Mouse (Mus musculus) gastrocnemius, adult 2 months (tissue): Measurements from ENCODE around the gene Limch1. TPM values are rescaled to one million over a fixed set of nuclear protein-coding genes. Genes with fewer than 3 reads are reported as not detected.
A peak's percentile ranks its signal among the peaks of the same experiment; 100 is the strongest.

ENCODE experiments used
- DNase-seq: peaks from one replicate; pipeline ENCODE4 v3.0.0; 2022
- H3K27ac ChIP-seq: fragments of 200-600 bp; 2 replicates; pipeline ENCODE4 v1.8.1; 2022; ENCODE audit warnings: mild to moderate bottlenecking
- H3K4me3 ChIP-seq: fragments of 200-600 bp; 2 replicates; pipeline ENCODE4 v1.8.1; 2022; ENCODE audit warnings: mild to moderate bottlenecking, moderate library complexity
- CTCF ChIP-seq: fragments of 200-600 bp; IDR thresholded peaks from 2 replicates; pipeline ENCODE4 v1.8.1; 2022; ENCODE audit warnings: antibody characterized with exemption, mild to moderate bottlenecking, moderate library complexity
- intact Hi-C: fragments of 180-260 bp; cut with DNase I; formaldehyde crosslinking; loops from one replicate; pipeline ENCODE4 v1.15.1; 2025
- total RNA-seq, 2 experiments: library from RNA; stranded (reverse); gene quantifications; 2 replicates each; pipeline ENCODE4 v1.2.3; 2021

Gene Limch1
- total RNA-seq, 2 experiments from 2014 or later, result 106 to 139 TPM

DNA sequence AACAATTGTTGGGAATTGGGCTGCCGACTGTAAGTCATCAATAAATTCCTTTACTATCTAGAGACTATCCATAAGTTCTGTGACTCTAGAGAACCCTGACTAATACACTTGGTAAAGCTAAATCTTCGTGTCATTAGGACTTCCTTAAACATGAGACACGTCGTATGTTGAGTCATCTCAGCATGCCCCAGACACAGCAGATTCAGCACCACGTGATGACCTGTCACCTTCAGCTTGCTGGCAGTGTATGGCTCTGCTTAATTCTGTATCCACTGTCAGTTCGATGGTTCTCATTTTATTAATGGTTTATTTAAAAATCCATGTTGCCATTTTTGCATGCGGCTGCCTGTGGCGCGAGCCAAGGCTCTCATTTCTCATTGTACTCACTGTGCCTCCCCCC is 298.3 kb downstream of the Limch1 start:
- no peak for DNase-seq
- Histone ChIP-seq H3K4me3 (no peak overlapping the region), H3K27ac (no peak overlapping the region)
- no peak for TF ChIP-seq CTCF
- intact Hi-C loops, result no loop called here

DNA sequence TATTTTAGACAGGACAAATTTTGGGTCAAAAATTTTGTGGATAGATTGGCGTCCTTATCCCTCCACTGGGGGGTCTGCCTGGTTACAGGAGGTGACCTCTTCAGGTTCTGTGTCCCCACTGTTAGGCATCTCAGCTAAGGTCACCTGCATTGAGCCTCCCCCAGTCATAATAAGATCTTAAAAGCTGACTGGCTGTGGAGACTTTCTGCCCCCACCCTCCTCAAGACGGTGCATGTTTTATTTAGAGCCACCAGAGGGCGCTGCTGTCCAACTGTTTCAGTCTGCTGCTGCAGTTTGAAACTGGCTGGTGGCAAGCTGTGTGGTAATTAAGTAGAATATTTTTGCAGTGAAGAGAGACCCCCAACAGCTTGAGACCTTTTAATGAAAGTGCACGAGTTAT is 302.4 kb downstream of the Limch1 start:
- TF ChIP-seq CTCF, result peak; percentile 83
- Histone ChIP-seq H3K4me3 (no peak overlapping the region), H3K27ac (no peak overlapping the region)
- intact Hi-C loops, result loop anchor here (5.0 kb wide), 1 partner anchor 184 kb away; no protein-coding TSS in a partner anchor
- peak; percentile 33 for DNase-seq

DNA sequence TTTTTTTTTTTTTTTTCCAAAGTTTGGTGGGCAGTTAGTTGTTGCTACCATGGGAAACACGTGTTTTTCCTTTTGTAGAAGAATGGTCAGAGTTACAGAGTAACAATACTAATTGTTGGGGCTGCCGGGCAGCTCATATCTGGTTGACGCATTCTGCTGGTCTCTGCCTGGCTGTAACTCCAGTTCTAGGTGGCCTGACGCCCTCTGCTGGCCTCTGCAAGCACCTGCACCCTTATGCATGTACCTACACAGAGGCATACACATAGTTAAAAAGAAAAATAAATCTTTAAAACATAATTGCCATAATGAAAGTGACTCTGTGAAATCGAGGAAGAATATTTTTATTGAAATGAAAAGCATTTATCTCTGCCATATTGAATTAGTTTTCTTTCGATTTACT is 312.2 kb downstream of the Limch1 start:
- Histone ChIP-seq H3K27ac (no peak overlapping the region), H3K4me3 (no peak overlapping the region)
- peak; percentile 45 for TF ChIP-seq CTCF
- no peak for DNase-seq
- intact Hi-C loops, result no loop called here

DNA sequence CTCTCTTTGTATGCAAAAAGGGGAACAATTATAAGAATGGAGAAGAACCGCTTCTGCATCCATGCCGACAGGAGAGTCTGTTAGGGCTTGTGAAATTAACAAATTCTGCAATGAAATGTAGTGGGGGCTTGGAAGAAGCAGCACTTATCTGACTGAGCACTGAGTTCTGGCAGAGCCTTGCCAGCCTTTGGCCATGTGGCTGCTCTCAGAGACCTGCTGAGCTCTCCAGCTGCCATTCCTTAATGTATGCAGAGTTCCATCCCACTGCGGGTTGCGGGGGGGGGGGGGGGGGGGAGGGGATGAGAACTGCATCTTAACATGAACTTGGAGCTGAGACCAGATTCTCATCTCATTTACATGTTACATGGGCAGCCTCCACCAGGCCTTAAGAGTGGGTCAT is 314.9 kb downstream of the Limch1 start:
- H3K4me3 ChIP-seq, result no peak overlapping the region
- TF ChIP-seq CTCF, result no peak
- H3K27ac ChIP-seq, result no peak overlapping the region
- intact Hi-C loops, result no loop called here
- DNase-seq, result no peak

DNA sequence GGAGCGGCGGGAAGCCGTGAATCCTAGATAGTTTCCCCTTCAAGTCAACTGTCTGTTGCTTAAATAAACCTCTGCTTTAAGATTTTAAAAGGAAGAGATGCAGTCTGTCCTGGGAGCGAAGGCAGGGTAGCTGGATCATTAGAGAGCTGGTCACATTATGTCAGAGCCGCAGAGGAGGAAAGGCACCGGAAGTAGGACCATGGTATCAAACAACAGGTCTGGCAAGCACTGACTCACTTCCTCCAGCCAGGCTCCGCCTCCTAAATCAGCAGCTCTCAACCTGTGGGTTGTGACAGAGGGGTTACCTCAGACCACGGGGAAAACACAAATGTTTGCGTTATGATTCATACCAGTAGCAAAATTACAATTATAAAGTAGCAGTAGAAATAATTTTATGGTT is 318.0 kb downstream of the Limch1 start:
- no peak for DNase-seq
- Histone ChIP-seq H3K27ac (no peak overlapping the region), H3K4me3 (no peak overlapping the region)
- intact Hi-C loops, result no loop called here
- TF ChIP-seq CTCF, result no peak

DNA sequence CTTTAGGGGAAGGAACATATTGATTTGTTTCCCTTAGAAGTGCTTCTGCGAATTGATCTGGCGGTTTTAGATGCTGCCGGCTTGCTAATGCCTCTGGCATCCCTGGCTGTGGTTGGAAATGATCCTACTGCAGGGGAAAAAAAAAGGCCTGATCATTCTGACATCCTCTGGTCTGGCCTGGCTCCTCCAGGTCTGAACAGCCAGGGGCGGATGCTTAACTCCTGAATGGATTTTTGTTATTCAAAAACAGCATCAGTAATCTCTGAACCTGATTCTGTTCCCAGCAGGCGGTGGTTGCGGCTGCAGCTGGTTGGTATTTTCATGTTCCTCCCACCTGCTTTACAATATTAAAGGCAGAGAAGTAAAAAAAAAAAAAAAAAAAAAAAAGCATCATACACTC is 337.5 kb downstream of the Limch1 start:
- TF ChIP-seq CTCF, result no peak
- Histone ChIP-seq H3K4me3 (no peak overlapping the region), H3K27ac (no peak overlapping the region)
- intact Hi-C loops, result no loop called here
- DNase-seq, result no peak

DNA sequence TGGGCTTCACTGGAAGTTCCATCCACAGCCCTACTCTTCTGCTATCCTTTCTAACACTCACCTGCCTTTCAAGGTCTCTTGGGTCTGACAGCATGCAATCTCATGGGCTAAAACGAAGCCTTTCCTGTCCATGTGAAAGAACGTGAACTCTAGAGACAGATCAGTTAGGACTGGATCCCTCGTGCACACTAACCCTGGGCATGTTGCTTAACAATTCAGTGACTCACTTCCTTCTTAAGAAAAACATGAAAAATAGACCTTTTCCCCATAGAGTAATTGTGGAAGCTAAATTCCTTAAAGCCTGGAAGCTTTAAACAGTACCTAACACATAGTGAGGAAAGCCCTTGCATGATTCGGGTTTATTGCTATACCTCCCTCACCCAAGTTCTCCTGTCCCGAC is 345.2 kb downstream of the Limch1 start:
- Histone ChIP-seq H3K4me3 (no peak overlapping the region), H3K27ac (no peak overlapping the region)
- intact Hi-C loops, result loop anchor here (10.0 kb wide), 1 partner anchor 134 kb away; no protein-coding TSS in a partner anchor
- TF ChIP-seq CTCF, result no peak
- no peak for DNase-seq

DNA sequence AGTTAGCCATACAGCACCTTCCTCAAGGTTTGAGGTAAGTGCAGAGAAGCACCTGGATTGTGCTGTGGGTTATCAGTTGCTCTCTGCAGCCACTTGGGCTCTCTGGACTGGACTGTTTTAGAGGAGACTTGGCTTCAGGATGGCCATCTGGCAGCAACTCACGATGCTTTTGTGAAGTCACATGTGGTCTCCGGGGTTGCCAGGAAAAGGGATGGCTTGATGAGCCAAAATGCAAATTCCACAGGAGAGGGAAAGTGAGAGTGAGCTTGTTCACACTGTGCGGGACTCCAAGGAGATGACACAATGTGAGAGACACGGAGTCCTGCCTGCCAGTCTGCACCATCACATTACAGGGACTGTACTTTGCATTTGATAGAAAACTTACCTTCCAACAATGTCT is 346.1 kb downstream of the Limch1 start:
- Histone ChIP-seq H3K27ac (no peak overlapping the region), H3K4me3 (no peak overlapping the region)
- intact Hi-C loops, result loop anchor here (10.0 kb wide), 1 partner anchor 133 kb away; no protein-coding TSS in a partner anchor
- DNase-seq, result no peak
- no peak for TF ChIP-seq CTCF

DNA sequence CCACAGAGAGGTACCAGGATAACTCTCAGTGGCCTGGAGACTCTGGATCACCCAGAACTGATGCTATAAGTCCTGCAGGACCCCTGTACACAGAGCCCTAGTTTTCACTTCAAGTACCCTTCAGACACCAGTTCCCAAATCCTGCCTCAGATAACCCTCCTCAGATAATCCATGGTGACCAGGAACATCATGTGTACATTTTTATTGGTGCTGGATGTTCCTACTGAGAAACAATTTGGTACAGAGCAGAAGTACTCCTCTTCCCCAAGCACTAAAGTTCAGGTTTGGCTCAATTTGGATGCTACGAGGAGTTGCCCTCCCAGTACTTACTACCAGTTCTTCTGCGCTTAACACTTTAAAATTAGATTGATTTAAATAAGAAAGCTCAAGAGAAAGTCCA is 348.4 kb downstream of the Limch1 start:
- intact Hi-C loops, result loop anchor here (10.0 kb wide), 1 partner anchor 131 kb away; no protein-coding TSS in a partner anchor
- Histone ChIP-seq H3K27ac (no peak overlapping the region), H3K4me3 (no peak overlapping the region)
- DNase-seq, result no peak
- TF ChIP-seq CTCF, result no peak

DNA sequence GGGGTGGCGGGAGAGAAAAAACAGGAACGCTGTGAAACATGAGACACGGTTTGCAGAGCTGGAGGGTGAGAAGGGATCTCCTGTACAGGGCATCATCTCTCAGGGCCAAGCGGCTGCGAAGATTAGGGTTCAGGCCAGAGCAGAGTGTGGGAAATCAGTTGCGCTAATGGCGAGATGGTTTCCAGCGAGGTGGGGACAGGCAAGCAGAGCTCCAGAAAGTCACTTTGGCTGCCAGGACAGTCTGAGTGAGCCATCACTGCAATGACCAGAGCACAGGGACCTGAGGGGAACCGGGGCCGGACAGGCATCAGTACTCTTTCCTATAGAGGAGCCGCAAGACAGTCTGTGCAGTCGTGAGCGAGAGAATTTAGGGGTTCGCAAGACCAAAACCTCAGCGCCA is 349.5 kb downstream of the Limch1 start:
- H3K4me3 ChIP-seq, result no peak overlapping the region
- no peak for TF ChIP-seq CTCF
- no peak overlapping the region for H3K27ac ChIP-seq
- DNase-seq, result no peak
- intact Hi-C loops, result loop anchor here (10.0 kb wide), 1 partner anchor 130 kb away; no protein-coding TSS in a partner anchor

DNA sequence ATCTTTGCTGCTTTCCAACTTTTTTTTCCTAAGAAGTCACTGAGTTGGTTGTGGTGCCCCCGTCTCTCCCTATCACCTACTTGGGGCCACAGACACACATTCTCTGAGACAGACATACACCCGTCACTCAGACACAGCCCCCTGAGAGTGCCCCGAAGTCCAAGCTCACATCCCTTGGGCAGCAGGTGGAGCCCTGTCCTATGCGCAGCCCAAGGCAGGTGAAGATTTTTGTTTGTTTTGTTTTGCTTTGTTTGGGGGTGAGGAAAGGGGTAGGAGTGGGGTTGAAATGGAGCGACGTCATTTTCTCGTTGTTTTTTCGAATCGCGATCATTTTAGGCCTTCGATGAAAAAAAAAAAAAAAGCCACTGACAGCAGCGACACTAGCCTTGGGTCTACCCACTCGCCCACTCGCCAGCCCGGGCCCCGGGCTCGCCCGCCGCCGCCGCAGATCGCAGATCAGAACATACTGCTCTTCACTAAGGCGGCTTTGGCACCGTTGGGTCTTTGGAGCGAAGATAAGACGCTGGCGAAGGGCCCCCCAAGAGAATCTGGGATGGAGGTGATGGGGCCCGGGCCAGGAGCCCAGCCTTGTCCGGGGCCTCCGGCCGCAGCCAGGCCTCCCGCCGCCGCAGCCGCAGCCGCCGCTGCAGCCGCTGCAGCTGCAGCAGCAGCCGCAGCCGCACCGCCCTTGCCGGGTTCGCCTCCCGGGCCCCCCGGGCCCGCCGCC is 350.2 kb downstream of the Limch1 start:
- no peak for TF ChIP-seq CTCF
- no peak for DNase-seq
- intact Hi-C loops, result loop anchor here (10.0 kb wide), 1 partner anchor 129 kb away; no protein-coding TSS in a partner anchor

DNA sequence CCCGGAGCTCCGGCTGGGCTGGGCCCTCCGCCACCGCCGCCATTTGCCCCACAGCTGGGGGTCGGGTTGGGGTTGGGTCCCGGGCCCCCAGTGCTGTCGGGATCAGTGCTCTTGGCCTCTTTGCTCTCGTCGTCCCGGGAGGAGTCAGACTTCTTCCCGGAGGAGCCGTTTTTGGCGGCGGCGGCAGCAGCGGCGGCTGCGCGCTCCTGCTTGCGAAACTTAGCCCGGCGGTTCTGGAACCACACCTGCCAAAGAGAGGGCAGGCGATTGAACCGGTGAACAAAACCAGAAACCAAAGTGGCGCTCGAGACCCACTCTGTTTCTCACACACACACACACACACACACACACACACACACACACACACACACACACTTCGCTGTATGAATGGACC is 350.7 kb downstream of the Limch1 start:
- H3K4me3 ChIP-seq, result peak overlapping the region; percentile 67
- no peak for TF ChIP-seq CTCF
- DNase-seq, result peak; percentile 55
- H3K27ac ChIP-seq, result no peak overlapping the region
- intact Hi-C loops, result loop anchor here (10.0 kb wide), 1 partner anchor 128 kb away; no protein-coding TSS in a partner anchor

More for the DNA sequence above, 350.2 kb downstream of the Limch1 start:
- Histone ChIP-seq H3K27ac (no peak overlapping the region), H3K4me3 (peak overlapping the region; percentile 67)

DNA sequence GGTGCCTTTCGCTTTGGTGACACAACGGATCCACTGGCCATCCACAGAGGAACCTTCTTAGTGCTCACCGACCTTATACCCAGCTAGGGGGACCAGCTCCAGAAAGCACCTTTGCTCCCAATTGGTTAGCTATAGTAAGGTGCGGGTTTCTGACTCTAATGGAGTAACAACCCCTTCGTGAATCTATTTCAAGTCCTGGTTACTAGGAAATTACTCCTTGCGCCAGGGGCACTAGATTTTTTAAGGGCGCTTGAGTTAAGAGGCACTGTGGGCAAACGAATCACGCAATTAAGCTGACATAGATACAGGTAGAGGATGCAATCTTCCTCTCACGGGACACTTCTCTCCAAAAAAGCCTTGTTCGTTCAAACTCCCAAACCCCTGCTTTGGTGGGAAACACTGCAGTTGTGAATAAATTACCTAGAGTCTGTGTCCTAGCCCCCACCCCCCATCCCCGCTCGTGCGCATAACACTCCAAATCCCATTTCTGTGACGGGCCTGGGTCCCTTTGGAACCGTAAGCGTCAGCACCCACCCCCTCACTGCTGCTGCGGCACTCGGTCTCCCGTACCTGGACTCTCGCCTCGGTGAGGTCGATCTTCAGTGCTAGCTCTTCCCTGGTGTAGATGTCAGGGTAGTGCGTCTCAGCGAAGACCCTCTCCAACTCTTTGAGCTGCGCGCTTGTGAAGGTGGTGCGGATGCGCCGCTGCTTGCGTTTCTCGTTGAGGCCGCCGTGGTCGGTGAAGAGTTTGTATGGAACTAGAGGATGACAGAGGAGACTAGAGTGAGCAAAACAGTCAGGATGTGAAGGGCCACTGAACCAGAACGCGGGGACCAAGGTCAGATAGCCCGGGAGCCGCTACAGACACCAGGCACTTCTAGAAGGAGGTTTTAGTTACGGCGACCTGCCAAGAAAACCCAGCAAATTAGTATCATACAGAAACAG is 351.8 kb downstream of the Limch1 start:
- H3K27ac ChIP-seq, result no peak overlapping the region
- H3K4me3 ChIP-seq, result no peak overlapping the region
- no peak for TF ChIP-seq CTCF
- intact Hi-C loops, result loop anchor here (10.0 kb wide), 1 partner anchor 127 kb away; no protein-coding TSS in a partner anchor
- DNase-seq, result no peak
